Mouse (Mus musculus) thymus, postnatal 10 days (tissue): ENCODE measurements at regions not wholly inside any gene's neighbourhood (a gene's known extent, or its start where the extent isn't known, plus 50 kb on each side); places are given as distances from the start of the nearest gene placed in this dataset.

ENCODE experiments used
- DNase-seq, 2 experiments: peaks; one replicate each; pipeline ENCODE4 v3.0.0; 2021; ENCODE audit warnings: low spot score in 2 of 2

DNA sequence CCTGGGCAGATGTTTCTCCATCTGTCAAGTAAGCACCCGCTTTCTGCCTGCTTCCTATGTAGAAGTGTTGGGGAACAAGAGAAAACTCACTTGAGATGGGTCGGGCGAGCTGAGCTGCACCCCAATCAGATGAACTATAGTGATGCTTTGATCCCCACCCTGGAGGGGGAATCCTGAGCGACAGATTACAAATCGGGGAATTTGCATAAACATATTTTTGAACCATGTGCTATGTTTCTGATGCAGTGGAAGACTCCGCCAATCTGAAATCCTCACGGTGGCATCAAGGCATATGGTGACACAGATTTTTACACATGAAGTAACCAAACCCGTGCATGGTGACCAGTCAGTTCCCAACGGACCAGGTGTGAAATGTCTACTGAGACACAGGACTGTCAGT, 231.4 kb upstream of the Chd6 start:
- no peak for DNase-seq

DNA sequence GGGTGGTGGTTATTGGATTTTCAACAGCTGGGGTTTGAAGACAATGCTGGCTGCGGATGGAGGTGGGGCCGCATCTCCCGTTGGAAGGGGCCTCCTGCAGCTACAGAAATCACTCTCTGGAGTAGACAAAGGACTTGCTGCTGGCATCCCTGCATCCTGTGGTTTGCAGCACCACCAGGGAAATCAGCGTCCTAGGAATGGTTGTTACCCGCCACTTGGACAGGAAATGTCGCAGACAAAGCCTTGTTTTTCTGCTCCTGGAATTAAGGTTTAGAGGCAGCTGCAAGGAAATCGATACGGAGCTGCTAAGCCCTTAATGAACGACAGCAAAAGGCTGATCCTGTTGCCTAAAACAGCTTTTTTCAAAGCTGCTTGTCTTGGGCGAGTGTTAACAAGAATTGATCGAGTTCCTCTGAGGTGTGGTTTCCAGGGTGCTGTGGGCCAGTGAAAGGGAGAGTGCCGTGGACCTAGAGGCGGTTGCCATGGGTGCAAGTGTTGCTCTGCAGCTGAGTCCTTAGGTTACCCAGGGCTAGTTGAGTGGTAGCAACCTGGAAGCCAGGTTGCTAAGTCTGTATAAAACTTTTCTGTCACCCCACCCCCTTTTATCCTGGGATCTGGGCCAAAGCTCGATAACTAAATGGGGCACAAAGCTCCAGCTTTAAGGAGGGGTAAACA, 230.6 kb upstream of the Chd6 start:
- no peak for DNase-seq

DNA sequence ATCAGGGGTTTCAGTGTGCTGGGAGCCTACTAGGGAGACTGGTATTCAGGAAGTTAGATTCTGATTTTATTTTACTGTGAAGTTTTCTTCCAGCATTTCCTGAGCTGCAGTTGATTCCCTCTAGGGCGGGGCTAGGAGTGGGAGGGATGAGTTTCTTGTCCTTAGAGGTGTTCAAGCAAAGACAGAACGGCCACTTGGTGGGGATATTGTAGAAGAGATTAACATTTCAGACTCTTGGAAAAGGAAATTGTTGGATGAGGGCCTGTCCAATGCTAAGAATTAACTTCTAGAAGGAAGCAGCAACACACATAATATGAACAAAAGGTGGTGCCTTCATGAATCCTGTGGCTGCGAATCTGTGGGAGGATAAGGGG, 230.1 kb upstream of the Chd6 start:
- no peak for DNase-seq

DNA sequence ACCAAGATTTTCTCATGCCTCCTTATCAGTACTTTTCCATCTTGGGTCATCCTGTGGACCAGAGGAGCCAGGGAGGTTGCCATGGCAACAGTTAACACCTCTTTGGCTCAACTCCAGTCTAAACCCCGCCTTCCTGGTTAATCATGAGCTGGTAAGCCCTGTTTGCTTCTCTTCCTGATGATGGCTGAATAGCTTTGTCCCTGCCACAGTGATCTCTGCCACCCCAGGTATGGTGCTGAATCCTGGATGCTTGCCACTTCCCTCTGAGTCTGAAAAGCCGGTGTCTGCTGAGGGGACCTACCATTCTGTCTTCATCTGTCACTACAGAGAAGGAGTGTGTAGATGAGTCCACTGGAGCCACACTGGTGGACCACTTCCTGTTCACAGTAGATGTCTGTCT, 223.8 kb upstream of the Chd6 start:
- DNase-seq: no peak

DNA sequence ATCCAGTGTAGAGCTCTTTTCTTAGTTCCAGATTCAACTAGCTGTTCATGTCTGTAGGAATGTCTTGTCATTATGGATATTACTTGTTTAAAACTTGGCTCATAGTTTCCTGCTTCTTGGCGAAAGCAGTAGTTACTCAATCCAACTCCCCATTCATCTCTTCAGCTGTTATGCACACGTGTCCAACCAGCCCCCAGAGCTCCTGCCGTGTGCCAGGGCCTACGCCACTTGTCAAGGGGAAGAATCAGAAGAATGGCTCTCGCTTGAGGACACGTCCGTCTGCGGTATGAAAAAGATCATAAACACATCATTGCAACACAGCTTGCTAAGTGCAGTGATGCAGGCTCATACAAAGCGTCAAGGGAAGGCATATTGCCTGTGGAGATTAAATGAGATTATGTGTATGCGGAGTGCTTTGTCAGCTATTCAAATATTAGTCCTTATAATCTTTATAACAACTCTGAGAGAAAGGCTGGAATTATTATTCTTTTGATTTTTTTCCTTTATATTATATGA, 223.0 kb upstream of the Chd6 start:
- no peak for DNase-seq

DNA sequence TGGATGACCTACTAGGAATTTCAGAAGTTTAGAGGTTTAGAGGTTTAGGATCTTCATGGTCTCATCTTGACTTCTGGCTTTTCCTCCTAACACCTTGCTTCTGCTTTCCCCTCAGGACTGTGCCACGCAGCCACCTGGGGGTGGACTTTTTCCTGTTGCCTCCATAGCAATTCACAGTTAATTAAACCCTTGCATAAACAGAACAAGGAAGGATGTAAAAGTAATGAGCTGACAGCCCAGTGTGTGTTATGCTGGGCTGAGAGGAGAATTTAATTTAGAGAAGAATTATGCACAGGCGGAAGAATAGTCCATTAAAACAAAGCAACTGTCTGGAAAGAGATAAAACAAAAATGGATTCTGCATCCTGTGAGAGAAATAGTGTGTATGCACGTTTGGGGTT, 193.9 kb upstream of the Chd6 start:
- DNase-seq: no peak

DNA sequence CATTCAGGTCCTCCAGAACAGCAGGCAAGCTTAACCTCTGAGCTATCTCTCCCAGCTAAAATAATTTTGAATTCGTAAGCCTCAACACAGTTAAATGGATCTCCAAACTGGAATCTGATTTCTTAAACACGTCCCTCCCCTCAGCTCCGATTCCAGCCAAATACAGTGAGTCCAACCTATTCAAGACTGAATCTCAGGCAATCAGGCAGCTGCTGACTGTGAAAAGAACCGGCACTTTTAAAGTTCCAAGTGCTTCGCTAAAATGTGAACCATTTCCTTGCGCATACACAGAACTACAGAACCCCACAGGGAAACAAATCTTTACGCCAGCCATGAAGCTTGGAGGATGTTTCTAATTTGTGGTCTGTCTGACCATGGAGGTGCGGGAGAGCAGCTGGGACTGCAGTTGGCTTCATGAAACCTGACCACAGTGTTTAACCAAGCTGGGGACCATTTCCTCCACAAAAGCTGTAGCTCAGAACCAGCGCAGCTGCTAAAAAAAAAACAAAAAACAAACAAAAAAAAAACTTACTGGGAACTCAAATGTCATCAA, 160.1 kb upstream of the Chd6 start:
- no peak for DNase-seq

DNA sequence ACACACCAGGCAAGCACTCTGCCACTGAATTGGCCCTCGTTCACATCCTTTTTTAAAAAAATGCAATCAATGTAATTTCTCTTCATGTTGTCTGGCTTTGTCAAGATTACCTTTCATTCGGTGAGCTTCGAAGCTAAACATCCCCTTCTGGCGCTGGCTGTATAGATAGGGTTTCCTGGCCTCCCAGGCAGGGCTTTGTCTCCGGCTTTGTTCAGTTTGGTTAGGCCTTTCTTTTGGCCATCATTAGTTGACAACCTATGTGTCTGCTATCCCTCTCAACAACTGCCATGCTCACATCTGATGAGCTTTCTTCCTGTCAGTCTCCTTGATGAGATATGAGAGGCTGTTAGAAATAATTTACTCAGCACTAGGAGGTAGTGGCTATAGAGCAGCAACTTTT, 157.6 kb upstream of the Chd6 start:
- no peak for DNase-seq

DNA sequence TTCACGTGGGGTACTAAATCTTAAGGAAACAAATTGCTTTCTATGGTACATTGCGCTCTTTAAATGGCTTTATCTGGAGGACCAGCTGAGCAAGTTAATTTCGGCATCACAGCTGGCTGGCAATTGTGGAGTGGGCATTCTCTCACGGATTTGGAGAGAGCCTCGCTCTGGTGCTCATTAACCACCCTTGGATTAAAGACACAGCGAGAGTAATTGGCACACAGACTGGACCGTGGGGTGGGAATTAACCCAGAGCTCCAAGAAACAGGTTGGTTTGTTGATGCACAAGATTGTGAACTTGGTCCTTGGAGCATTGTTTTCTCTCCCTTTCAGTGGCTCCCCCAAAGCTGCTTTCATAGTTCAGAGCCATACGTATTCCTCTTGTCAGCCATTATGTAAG, 156.3 kb upstream of the Chd6 start:
- no peak for DNase-seq

DNA sequence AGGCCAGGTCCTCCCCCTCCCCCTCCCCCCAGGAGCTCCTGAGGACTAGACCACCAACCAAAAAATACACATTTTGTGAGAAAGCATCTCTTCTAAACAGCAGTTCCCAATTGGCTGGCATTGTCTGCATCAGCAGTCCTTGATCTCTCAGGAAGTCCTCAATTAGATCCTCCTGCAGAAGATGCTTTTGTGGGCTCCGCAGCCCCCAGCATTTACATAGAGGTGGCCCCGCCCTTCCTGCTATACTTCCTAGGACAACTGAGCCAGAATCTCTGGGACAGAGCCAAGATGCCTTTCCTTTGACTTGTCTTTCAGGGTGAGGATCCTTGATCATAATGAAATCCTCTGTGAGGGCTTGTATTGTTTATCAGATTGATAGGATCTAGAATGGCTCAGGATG, 143.9 kb upstream of the Chd6 start:
- no peak for DNase-seq

DNA sequence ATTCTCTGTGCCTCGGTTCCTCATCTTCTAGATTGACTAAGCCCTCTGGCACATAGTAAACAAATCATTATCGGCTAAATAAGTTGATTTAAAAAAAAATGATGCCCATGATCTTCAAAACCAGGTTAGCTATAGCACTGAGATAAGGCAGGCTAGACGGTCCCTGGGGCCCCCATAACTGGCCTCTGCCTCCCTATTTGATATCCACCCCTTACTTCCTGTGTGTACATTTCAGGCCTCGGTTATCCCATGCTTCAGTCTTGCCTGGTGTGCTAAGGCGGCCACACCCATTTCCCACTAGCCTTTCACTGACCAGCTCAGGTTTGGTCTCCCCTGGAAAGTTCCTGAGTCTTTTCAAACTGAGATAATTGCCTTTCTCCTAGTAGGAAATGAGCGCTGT, 132.8 kb upstream of the Chd6 start:
- no peak for DNase-seq

DNA sequence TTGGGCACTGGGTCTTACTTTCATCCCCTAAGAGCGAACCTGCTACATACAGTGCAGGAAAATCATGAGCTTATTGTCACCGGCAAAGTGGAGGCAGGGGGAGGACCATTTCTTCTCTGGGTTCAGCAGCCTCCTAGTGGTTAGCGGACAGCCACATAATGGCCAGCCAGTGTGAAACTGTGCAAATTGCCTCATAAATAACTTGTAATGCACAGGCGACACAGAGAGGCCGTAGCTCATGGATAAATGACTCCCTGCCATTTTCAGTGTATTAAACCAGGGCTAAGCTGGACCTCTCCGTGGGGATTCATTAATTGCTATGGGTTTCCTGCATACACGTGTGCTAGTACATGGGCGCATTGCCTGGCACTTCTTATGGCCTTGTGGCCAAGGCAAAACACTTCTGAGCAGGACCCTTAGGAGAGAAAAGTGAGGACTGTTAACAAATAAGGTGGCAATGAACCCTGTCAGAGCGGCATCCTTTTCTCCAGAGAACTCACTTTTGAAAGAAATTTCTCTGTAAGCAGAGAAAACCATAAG, 128.5 kb upstream of the Chd6 start:
- no peak for DNase-seq

DNA sequence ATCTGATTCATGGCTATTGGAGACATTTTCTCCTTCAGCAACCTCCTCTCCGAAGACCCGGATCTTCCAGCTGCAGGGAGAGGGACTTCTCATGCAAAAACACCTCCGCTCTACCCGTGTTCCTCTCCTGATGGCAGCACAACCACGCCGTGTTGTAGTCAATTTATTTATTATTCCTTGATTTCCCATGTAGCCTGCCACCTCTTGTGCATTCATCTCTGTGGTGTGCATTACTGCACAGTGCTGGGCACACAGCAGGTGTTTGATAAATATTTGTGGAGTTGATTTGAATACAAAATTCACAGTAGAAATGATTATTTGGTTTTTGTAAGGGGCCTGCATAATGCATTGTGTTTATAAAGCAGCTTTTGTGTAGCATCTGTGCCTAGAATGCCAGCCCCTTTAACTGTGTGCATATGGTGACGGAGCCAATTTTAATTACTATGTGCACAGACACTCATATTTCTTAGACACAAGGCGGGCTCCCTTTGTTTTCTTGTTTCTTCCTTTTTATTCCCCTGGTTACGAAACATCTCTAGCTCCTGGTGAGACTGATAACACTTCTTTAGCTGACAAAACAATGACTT, 124.4 kb upstream of the Chd6 start:
- DNase-seq: no peak

DNA sequence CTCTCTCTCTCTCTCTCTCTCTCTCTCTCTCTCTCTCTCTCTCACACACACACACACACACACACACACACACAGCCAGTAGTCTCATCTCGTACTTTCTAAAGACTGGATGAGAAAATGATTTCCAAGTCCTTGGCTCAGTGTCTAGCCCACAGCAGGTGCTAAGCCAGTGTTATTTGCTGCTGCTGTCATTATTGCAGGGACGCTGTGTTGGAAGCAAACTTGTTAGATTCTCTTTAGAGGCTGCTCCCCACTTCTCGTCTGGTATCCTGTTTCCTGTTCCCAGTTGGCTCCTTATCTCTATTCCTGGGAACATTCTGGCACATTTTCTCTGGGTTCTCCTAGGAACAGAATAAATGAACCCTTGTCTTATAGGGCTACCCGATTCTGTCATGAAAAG, 122.5 kb upstream of the Chd6 start:
- no peak for DNase-seq

DNA sequence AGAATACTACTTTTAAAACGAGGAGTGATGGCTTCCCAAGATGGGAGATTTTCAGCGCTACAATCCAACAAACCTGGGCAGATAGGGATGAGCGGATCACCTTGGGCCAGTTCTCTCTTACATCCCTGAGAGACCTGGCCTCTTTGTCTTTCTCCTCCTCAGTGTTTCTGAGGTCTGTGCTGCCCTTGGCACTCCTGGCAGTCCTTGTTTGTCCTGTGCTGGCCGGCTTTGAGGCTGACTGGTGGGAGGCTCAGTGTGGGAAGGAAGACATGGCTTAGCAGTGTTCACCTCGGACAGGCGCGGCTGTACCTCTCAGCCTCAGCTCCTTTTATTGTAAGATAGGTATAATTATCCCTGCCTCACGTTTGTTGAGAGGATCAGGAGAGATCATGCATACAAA, 106.9 kb upstream of the Chd6 start:
- DNase-seq: no peak

DNA sequence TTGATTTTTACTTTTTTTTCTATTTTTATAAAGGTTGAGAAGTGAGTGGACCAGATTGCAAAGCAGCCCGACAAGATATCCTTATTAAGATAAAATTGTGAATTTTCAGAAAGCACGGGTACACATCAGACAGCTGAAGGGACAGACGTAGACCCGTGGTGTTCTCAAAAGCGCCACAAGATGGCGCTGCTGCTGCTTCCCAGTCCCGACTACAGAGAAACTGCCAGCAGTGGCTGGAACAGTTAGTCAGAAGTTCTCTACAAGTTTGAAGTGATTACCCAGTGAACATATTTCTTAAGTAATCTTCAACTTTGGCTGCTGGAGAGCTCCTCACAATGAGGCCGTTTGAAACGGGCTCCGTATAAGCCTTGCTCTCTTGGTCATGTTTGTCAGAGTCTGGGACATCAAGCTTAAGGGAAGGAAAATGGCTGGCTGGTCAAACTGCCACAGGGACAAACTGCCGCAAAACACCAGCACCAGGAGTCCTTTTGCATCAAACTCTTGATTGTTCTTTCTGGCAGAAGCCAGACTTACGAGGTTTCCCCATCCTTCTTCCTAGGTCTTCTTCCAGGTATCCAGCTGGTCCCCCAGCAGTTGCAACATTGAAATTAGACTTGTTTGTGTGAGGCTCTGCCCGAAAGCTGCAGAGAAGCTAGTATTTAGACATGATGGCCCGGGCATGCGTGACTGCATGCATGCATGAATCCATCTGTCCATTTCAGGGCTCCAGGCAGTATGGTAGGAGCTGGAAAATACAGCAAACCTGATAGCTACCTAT, 106.0 kb upstream of the Chd6 start:
- peak in 1 of 2 experiments; percentile 55 for DNase-seq

DNA sequence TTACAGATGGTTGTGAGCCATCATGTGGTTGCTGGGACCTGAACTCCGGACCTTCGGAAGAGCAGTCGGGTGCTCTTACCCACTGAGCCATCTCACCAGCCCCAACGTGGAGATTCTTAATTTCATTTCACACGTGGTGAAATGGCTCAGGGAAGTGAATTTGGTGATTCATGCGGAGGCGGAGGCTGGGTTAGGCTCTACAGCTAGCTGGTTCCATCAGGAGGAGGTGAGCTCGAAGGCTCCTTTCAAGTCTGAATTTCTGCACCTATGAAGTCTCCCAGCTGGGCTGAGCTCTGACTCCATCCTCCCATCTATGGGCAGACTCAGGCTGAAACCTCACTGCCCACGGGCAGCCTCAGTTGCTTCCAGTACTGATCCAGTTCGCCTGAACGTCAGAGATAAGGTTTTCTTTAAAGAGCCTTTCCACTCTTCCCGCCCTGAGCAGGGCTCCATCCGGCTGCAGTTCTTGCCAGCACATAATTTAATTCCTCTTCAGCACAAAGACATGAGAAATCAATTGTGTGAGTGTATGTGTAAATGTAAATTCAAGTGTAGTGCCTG, 103.5 kb upstream of the Chd6 start:
- DNase-seq: no peak

DNA sequence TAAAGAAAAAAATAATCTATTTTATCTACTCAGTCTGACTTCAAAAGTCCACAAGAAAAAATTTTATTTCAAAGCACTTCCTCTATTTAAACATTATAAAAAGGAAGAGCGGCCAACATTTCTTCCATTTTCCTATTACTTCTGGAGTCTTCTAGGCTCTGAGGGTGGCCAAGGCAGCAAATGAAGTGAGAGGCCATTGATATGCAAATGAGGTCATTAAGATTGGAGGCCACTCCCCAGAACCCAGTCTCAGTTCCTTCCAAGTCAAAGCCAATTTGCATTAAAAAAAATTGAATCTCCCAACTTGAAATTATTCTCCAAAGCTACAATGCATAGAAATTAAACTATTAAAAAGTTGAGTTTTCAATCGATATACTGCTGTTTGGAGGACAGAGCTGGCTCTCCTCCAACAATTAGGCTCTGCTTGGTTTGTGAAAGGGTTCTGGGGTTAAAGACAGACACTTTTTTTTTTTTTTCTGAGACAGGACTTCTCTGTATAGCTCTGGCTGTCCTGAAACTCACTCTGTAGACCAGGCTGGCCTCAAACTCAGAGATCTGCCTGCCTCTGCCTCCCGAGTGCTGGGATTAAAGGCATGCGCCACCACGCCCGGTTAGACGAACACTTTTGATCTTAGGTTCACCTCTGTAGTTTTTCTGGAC, 88.0 kb upstream of the Chd6 start:
- DNase-seq: no peak

DNA sequence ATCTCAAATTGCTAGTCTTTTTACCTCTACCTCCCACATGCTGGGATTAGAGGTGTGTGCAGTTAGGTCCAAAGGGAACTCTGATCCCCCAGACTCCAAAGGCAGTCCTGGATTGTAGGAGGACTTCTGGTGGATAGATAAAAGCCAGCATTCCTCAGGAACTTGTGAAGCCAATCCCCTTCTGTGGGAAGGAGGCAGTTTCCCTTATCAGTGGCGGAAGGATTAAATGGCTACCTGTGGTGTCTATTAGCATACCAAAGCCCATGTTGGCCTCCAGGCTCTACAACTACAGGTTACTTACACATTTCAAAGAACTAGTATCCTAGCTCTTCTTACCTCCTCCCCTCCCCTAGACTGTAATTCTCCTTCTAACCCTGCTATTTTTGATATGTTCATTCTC, 78.6 kb upstream of the Chd6 start:
- DNase-seq: no peak

DNA sequence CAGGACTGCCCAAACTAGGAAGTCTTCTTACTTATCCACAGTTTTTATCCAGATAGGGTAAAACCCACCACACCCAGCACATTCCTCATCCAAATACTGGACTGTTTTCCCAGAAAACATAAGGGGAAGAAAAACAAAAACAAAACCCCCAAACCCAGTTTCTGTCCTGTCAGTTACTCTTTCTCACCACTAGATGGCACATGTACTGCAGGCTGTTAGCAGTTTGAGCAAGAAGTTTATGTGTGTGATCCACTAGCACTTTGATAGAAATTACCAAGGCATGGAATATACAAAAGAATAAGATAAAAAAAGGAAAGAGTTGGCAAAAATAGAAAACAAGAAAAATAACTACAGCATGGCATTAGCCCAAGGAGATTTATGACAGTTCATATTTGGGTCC, 76.2 kb upstream of the Chd6 start:
- no peak for DNase-seq

DNA sequence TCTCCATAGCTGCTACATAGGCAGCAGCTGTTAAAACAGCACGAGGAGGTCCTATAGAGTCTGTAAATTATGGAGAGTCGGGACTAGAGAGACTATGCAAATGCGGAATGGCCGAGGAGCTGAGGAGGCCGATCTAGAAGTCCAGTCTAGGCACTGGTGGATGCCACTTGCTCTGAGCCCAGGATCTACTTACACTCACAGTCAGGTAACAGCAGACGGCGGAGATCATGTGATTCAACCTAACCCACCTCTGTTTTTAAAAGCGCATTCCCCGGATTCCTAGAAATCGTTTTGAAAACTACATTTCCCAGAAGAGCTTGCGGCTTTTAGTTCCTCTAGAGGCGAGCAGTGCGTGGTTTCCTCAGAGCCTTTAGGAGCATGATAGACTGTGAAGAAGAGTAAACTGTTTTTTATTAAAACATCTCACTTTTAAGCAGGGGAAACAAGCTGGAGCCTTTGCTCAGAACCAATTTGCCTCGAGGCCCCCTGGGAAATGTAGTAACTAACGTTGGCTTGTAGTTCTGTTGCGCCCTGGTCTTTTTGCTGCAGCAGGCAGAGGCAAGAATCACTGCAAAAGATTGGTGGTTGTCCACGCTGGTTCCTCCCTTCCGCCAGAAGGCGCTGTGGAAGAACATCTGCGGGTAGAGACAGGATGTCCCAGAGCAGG, 68.6 kb upstream of the Chd6 start:
- DNase-seq: peak in 1 of 2 experiments; percentile 15
